Mouse (Mus musculus): ENCODE data around the gene Mn1.
A peak's percentile ranks its signal among the peaks of the same experiment; 100 is the strongest.

DNA sequence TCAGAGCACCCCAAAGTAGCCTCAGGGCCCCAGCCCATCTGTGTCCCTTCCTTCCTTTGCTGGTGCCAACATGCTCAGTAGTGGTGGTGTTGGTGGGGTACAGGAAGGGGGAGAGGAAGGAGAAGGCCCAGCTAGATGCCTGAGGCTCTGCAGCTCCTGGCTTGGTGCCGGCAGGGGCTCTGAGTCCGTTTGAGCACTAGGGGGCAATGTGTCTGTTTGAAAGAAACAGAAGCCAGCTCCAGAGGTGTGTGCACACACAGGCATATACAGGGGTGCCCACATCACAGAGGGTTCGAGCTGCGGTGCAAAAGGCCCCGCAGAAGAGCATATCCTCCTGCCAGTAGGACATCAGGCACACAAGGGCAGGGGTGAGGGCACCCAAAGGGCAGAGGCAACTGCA lies 3.0 kb upstream of the Mn1 start:
- TF ChIP-seq POLR2A (IDR thresholded peaks at IDR 0.05; ENCODE audit: extremely low read depth, insufficient read depth, low read length) = no peak
- TF ChIP-seq CTCF (IDR thresholded peaks at IDR 0.05; ENCODE audit: low read depth, low read length) = peak; percentile 92
